Mouse (Mus musculus) neural tube, embryonic 13.5 days (tissue): ENCODE data around the gene Lix1l. TPM values are rescaled to one million over a fixed set of nuclear protein-coding genes. Genes with fewer than 3 reads are reported as not detected.
"Not testable (repeated sequence)": the region's sequence is repeated elsewhere in the genome, so short reads cannot be mapped to it uniquely, and the experiment has no call there.

Experiments
- ATAC-seq: fragments of 200-750 bp; cut with Nextera tagmentation; 2 replicates; pipeline ENCODE4 v1.8.0; 2017; ENCODE audit warnings: low read depth, mild to moderate bottlenecking, moderate TSS enrichment, moderate library complexity
- H3K27ac ChIP-seq: fragments of 300-500 bp; sonication (generic); replicated peaks from 2 replicates; pipeline ENCODE4 v1.5.1; 2015; ENCODE audit warnings: moderate library complexity, mild to moderate bottlenecking, inconsistent platforms
- H3K27me3 ChIP-seq: fragments of 300-500 bp; sonication (generic); 2 replicates; pipeline ENCODE4 v1.6.1; 2015; ENCODE audit warnings: mild to moderate bottlenecking, inconsistent platforms
- H3K36me3 ChIP-seq: fragments of 300-500 bp; sonication (generic); 2 replicates; pipeline ENCODE4 v1.6.1; 2015; ENCODE audit warnings: mild to moderate bottlenecking, inconsistent platforms
- H3K4me1 ChIP-seq: fragments of 300-500 bp; sonication (generic); replicated peaks from 2 replicates; pipeline ENCODE4 v1.6.1; 2015; ENCODE audit warnings: inconsistent platforms
- H3K4me2 ChIP-seq: fragments of 300-500 bp; sonication (generic); 2 replicates; pipeline ENCODE4 v1.6.1; 2015; ENCODE audit warnings: inconsistent platforms, mild to moderate bottlenecking, moderate library complexity
- H3K4me3 ChIP-seq: fragments of 300-500 bp; sonication (generic); 2 replicates; pipeline ENCODE4 v1.5.1; 2015; ENCODE audit warnings: mild to moderate bottlenecking, inconsistent platforms
- H3K9ac ChIP-seq: fragments of 300-500 bp; sonication (generic); 2 replicates; pipeline ENCODE4 v1.6.1; 2015; ENCODE audit warnings: moderate library complexity, mild to moderate bottlenecking, inconsistent platforms
- H3K9me3 ChIP-seq: fragments of 300-500 bp; sonication (generic); 2 replicates; pipeline ENCODE4 v1.6.1; 2016; ENCODE audit warnings: inconsistent platforms
- WGBS: fragments of 180-500 bp; shearing (Covaris S2); methylation state at CpG from one replicate; pipeline ENCODE4 v1.1.7; 2015; 5-methylcytosine and 5-hydroxymethylcytosine counted together
- polyA plus RNA-seq: library from polyadenylated mRNA; unstranded; fragments of >200 nt; fragmentation: Nextera tagmentation; extraction: Ambion mirVana; gene quantifications from 2 replicates; pipeline ENCODE4 v1.2.1, GENCODE M21; 2015

The Lix1l gene
- polyA plus RNA-seq, 1 experiment from 2014 or later, result 7.6 TPM

GRCm38 (mm10) chr3:96647365-96647764 is 46.4 kb downstream of the Lix1l start:
- H3K4me3 ChIP-seq, result no peak overlapping the region
- H3K27ac ChIP-seq, result no peak overlapping the region
- no peaks in the 10 kb centered on the region for H3K4me1 ChIP-seq
- WGBS, result 90% methylated on average over 3 of the region's 3 CpGs
- H3K36me3 ChIP-seq, result peaks cover 32% of the 10 kb centered on the region
- H3K9ac ChIP-seq, result no peak overlapping the region
- no peak for ATAC-seq
- H3K9me3 ChIP-seq, result no peaks in the 10 kb centered on the region
- H3K4me2 ChIP-seq, result no peak overlapping the region
- no peaks in the 10 kb centered on the region for H3K27me3 ChIP-seq

- WGBS, result 90% methylated on average over 2 of the region's 2 CpGs
- Histone ChIP-seq H3K4me2 (no peak overlapping the region), H3K36me3 (peaks cover 5% of the 10 kb centered on the region; the same call in 1 of the 2 replicates), H3K9me3 (no peaks in the 10 kb centered on the region), H3K9ac (no peak overlapping the region), H3K27ac (no peak overlapping the region), H3K27me3 (no peaks in the 10 kb centered on the region), H3K4me3 (no peak overlapping the region), H3K4me1 (peaks cover 14% of the 10 kb centered on the region; the same call in 1 of the 2 replicates)
- no peak for ATAC-seq
Measured at GRCm38 (mm10) chr3:96660901-96661300, 60.0 kb downstream of the Lix1l start.

- Histone ChIP-seq H3K9ac (peak overlapping the region; percentile 58; the same call in 1 of the 2 replicates), H3K27me3 (no peaks in the 10 kb centered on the region), H3K4me1 (peaks cover 14% of the 10 kb centered on the region; the same call in 1 of the 2 replicates), H3K36me3 (no peaks in the 10 kb centered on the region), H3K4me3 (peak overlapping the region; percentile 28), H3K4me2 (peak overlapping the region; percentile 58), H3K27ac (peak overlapping the region; percentile 52; the same call in 1 of the 2 replicates), H3K9me3 (no peaks in the 10 kb centered on the region)
- ATAC-seq, result no peak
- WGBS, result 51% methylated on average over 8 of the region's 8 CpGs
Measured at GRCm38 (mm10) chr3:96662731-96663316, 61.9 kb downstream of the Lix1l start.

DNA sequence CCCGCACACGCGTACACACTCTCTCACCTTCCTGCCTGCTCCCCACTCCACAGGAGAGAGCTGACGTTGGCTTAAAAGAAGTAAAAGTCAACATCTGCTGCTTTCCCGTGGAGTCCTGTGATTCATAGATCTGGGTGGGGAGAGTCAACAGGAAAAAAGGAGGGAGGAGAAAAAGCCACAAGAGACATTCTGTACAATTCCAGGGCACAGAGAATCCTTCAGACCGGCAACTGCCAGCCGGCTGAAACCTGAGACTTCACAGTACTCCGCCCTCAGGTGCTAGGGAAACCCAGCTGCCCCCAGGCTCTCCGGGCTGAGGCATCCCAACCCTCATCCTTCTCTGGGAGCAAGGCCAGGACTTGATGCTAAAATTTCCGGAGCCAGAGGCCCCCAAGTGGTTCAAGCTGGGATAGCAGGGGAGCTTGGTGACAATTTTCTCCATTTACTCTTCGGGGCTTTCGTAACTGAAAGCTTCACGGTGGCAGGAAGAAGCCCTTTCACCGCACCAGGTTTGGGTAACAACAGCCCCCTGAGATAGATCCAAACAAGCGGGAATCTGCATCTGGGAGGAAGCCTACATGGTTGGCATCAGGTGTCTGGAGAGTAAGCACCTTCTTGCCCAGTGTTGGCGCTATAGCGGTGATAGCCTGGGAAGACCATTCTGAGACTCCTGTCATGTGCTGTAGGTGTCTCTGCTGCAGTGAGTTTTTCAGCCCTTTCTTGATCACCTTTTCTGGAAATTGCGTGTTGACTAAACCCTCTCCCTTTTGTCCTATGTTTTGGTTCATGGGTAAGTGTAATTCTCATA is 62.7 kb downstream of the Lix1l start:
- H3K36me3 ChIP-seq, result no peaks in the 10 kb centered on the region
- ATAC-seq, result peak; percentile 85
- H3K27me3 ChIP-seq, result no peaks in the 10 kb centered on the region
- H3K9ac ChIP-seq, result peak overlapping the region; percentile 58
- H3K9me3 ChIP-seq, result no peaks in the 10 kb centered on the region
- peaks cover 14% of the 10 kb centered on the region; the same call in 1 of the 2 replicates for H3K4me1 ChIP-seq
- H3K4me2 ChIP-seq, result peak overlapping the region; percentile 58
- 6% methylated on average over 15 of the region's 18 CpGs for WGBS
- peak overlapping the region; percentile 52 for H3K27ac ChIP-seq
- H3K4me3 ChIP-seq, result peak overlapping the region; percentile 28

DNA sequence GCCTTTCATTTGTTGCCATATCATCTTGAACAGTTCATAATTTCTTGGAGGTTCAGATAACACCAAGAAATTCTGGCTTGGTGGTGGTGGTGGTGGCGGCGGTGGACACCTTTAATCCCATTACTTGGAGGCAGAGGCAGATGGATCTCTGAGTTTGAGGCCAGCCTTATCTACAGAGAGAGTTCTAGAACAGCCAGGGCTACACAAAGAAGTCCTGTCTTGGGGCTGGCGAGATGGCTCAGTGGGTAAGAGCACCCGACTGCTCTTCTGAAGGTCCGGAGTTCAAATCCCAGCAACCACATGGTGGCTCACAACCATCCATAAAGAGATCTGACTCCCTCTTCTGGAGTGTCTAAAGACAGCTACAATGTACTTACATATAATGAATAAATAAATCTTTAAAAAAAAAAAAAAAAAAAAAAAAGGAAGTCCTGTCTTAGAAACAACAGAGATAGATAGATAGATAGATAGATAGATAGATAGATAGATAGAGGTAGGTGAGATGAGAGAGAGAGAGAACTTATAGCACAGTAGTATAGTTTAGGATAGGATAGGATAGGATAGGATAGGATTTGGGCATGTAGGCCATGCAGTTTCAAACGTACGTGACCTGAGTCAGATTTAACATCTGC is 64.9 kb downstream of the Lix1l start:
- not testable (repeated sequence) for H3K36me3 ChIP-seq, H3K27ac ChIP-seq, ATAC-seq, H3K4me2 ChIP-seq, H3K9me3 ChIP-seq, H3K4me3 ChIP-seq, H3K9ac ChIP-seq, H3K27me3 ChIP-seq
- H3K4me1 ChIP-seq, result peaks cover 24% of the 10 kb centered on the region; the same call in 1 of the 2 replicates
- 89% methylated on average over 7 of the region's 7 CpGs for WGBS

GRCm38 (mm10) chr3:96666916-96667315 is 66.0 kb downstream of the Lix1l start:
- Histone ChIP-seq H3K4me1 (peaks cover 25% of the 10 kb centered on the region; the same call in 1 of the 2 replicates), H3K9ac (no peak overlapping the region), H3K4me2 (no peak overlapping the region), H3K27ac (no peak overlapping the region), H3K36me3 (no peaks in the 10 kb centered on the region), H3K4me3 (no peak overlapping the region), H3K27me3 (peaks cover 15% of the 10 kb centered on the region), H3K9me3 (no peaks in the 10 kb centered on the region)
- 94% methylated on average over 5 of the region's 5 CpGs for WGBS
- no peak for ATAC-seq

DNA sequence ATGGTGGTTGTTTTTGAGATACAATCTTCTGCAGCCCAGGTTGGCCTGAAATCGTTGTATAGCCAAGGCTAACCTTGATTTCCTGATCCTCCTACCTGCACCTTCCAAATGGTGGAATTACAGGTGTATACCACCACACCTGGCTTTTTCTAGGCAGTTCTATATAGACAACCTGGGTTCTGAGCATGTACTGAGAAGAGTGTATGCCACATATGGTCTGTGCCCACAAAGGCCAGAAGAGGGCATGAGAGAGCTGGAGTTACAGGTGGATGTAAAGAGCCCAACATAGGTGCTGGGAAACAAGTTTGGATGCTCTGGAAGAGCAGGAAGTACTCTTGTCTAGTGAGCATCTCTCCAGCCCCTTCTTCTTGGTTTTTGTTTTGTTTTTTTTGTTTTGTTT is 66.4 kb downstream of the Lix1l start:
- Histone ChIP-seq H3K4me2 (no peak overlapping the region), H3K9ac (no peak overlapping the region), H3K27ac (no peak overlapping the region), H3K9me3 (no peaks in the 10 kb centered on the region), H3K27me3 (peaks cover 15% of the 10 kb centered on the region), H3K4me1 (peaks cover 25% of the 10 kb centered on the region; the same call in 1 of the 2 replicates), H3K4me3 (no peak overlapping the region), H3K36me3 (no peaks in the 10 kb centered on the region)
- no peak for ATAC-seq
- WGBS, result 44% methylated on average over 1 of the region's 1 CpGs

DNA sequence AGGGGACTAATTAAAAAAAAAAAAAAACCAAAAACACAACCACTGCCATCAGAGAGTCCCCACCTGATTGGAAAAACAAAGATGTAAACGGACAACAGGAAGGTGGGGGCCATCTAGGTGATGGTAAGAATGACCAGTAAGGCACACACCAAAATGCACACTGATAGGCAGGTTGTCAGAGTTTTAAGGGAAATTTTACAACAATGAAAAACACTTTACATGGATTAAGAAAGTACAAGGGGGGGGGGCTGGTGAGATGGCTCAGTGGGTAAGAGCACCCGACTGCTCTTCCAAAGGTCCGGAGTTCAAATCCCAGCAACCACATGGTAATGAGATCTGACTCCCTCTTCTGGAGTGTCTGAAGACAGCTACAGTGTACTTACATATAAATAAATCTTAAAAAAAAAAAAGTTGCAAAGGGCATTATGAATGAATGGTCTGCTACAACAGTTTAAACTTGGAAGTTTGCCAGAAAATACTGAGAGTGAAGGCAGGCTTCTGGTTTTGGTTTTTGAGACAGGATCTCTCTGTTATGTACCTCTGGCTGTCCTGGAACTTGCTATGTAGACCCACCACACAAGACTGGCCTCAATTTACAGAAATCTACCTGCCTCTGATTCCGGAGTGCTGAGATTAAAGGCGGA is 67.6 kb downstream of the Lix1l start:
- Histone ChIP-seq H3K9me3 (no peaks in the 10 kb centered on the region), H3K4me1 (peaks cover 16% of the 10 kb centered on the region; the same call in 1 of the 2 replicates), H3K9ac (no peak overlapping the region), H3K27me3 (peaks cover 15% of the 10 kb centered on the region), H3K4me2 (no peak overlapping the region), H3K27ac (no peak overlapping the region), H3K36me3 (no peaks in the 10 kb centered on the region), H3K4me3 (no peak overlapping the region)
- no peak for ATAC-seq
- WGBS, result 94% methylated on average over 5 of the region's 5 CpGs

DNA sequence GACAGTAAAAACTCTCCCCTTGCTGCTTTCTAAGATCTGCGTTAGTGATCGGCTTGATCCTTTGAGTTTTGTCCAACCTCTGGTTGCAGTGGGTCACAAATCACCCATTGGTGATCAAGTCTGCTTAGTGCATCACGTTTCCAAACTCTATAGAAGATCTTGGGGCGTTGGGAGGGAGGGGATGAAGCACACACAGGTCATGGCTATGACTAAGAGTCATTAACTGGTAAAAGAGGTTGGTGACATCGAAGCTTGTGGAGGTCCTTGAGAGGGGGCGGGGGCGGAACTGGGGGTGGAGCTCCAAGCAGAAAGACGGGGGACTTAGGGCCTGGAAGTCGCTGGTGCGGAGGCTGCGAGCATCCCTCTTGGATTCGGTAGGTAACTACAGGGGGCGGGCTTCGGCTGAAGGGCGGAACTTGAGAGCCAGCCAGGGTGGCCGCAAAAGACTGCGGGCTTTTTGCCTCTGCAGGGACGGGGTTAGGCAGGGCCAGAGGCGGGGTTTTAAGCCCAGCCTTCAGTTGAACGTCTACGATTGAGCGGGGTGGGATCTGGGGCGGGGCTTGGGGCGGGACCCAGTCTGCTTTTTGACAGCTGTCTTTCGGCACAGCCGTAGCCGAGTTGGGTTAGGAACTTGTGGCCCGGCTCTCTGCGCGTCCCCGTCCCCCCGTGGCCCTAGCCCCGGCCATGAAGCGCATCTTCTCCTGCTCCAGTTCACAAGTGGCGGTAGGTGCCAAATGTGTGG is 68.9 kb downstream of the Lix1l start, which contains the start of gene Ankrd35:
Gene Ankrd35 (plus strand): TSS at position 405 of the 742 bp plus-strand sequence.
- ATAC-seq, result peak; percentile 88
- WGBS, result 5% methylated on average over 35 of the region's 35 CpGs
- Histone ChIP-seq H3K9ac (peak within 1 kb of the TSS; percentile 61), H3K36me3 (no peaks in the 10 kb centered on the region), H3K4me1 (peaks cover 10% of the 10 kb centered on the region; the same call in 1 of the 2 replicates), H3K4me2 (peak within 1 kb of the TSS; percentile 73), H3K27me3 (peaks cover 15% of the 10 kb centered on the region), H3K9me3 (no peaks in the 10 kb centered on the region), H3K27ac (no peak within 1 kb of the TSS), H3K4me3 (peak within 1 kb of the TSS; percentile 43)

DNA sequence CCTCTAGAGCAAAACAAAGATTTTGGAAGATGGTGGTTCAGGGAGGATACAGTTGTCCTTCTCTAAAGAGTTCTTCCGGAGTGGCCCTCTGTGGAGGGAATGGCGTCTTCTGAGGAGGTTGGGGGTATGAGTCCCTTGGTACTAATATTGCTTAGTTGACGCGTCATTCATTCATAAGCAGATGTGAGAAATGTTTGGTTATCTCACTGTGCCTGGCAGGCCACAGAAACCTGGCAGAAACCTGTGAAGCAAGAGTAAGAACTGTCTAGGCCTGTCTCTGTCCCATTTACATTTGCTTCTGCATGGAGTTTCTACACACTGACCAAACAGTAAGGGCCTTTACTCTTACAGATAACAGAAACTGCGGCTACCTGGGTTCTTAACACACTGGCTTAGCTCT is 70.6 kb downstream of the Lix1l start:
- WGBS, result 93% methylated on average over 5 of the region's 5 CpGs
- Histone ChIP-seq H3K4me1 (peaks cover 10% of the 10 kb centered on the region; the same call in 1 of the 2 replicates), H3K36me3 (no peaks in the 10 kb centered on the region), H3K27ac (no peak overlapping the region), H3K4me3 (no peak overlapping the region), H3K27me3 (peaks cover 15% of the 10 kb centered on the region), H3K4me2 (no peak overlapping the region), H3K9ac (no peak overlapping the region), H3K9me3 (no peaks in the 10 kb centered on the region)
- no peak for ATAC-seq

DNA sequence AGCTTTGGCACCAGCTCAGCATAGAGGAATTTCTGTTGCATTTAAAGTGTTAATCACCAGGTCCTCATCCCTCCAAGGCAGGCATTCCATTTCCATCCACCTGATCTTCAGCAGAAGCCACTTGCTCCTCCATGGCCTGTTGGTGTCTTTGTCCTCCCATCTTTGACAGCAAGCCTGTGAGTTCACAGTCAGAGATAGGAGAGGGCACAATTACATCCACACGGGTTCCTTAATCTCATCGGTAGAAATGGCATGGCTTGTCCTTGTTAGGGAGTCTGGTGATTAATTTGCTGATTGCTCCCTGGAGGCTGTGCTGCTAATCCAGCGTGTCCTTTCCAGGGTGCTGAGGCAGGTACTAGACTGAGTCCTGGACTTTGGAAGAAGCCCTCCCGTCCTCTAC is 72.6 kb downstream of the Lix1l start:
- Histone ChIP-seq H3K27me3 (peaks cover 18% of the 10 kb centered on the region), H3K4me2 (no peak overlapping the region)

More for the DNA sequence above, 72.6 kb downstream of the Lix1l start:
- H3K4me1 ChIP-seq, result peaks cover 10% of the 10 kb centered on the region; the same call in 1 of the 2 replicates
- H3K9ac ChIP-seq, result no peak overlapping the region
- no peaks in the 10 kb centered on the region for H3K9me3 ChIP-seq
- no peak for ATAC-seq
- no peak overlapping the region for H3K27ac ChIP-seq
- no peaks in the 10 kb centered on the region for H3K36me3 ChIP-seq
- 71% methylated on average over 4 of the region's 4 CpGs for WGBS
- H3K4me3 ChIP-seq, result no peak overlapping the region
